Mouse (Mus musculus) heart, postnatal 0 days (tissue): ENCODE results near the gene Zswim4. TPM values are rescaled to one million over a fixed set of nuclear protein-coding genes. Genes with fewer than 3 reads are reported as not detected.

Experiments used
- ATAC-seq: fragments of 200-750 bp; cut with Nextera tagmentation; 2 replicates; pipeline ENCODE4 v1.8.0; 2017; ENCODE audit warnings: low read depth, moderate number of reproducible peaks, moderate library complexity; ENCODE audit not compliant: insufficient read depth
- DNase-seq: peaks from one replicate; pipeline ENCODE4 v3.0.0-alpha.2; 2016; ENCODE audit warnings: low spot score
- H3K27ac ChIP-seq: fragments of 300-500 bp; sonication (generic); 2 replicates; pipeline ENCODE4 v1.5.1; 2014; ENCODE audit warnings: low read depth, mild to moderate bottlenecking
- H3K27me3 ChIP-seq: fragments of 300-500 bp; sonication (generic); 2 replicates; pipeline ENCODE4 v1.6.1; 2014; ENCODE audit warnings: low read length, mixed read lengths; ENCODE audit not compliant: control insufficient read depth, insufficient read depth
- H3K36me3 ChIP-seq: fragments of 300-500 bp; sonication (generic); replicated peaks from 2 replicates; pipeline ENCODE4 v1.6.1; 2014; ENCODE audit warnings: low read length, mixed read lengths; ENCODE audit not compliant: control insufficient read depth, insufficient read depth
- H3K4me1 ChIP-seq: fragments of 300-500 bp; sonication (generic); 2 replicates; pipeline ENCODE4 v1.6.1; 2014; ENCODE audit warnings: antibody characterized with exemption; ENCODE audit not compliant: control insufficient read depth, insufficient read depth
- H3K4me2 ChIP-seq: fragments of 300-500 bp; sonication (generic); 2 replicates; pipeline ENCODE4 v1.6.1; 2014; ENCODE audit warnings: low read depth, mild to moderate bottlenecking, low read length, moderate library complexity
- H3K4me3 ChIP-seq: fragments of 300-500 bp; sonication (generic); 2 replicates; pipeline ENCODE4 v1.5.1; 2014; ENCODE audit warnings: low read depth, low read length
- H3K9ac ChIP-seq: fragments of 300-500 bp; sonication (generic); replicated peaks from 2 replicates; pipeline ENCODE4 v1.6.1; 2014; ENCODE audit warnings: low read depth, low read length, mixed read lengths
- H3K9me3 ChIP-seq: fragments of 300-500 bp; sonication (generic); replicated peaks from 2 replicates; pipeline ENCODE4 v1.6.1; 2016; ENCODE audit warnings: low read length; ENCODE audit not compliant: control insufficient read depth
- CTCF ChIP-seq: IDR thresholded peaks from 2 replicates; pipeline ENCODE4 v1.5.1; 2016; ENCODE audit warnings: antibody characterized with exemption, control low read depth, low read depth
- EP300 ChIP-seq: IDR thresholded peaks from 2 replicates; pipeline ENCODE4 v1.6.1; 2016; ENCODE audit warnings: antibody characterized with exemption, low read depth
- WGBS: fragments of 180-500 bp; shearing (Covaris S2); extraction: QIAGEN DNeasy Blood & Tissue Kit; methylation state at CpG from one replicate; pipeline ENCODE4 v1.1.7; 2014; 5-methylcytosine and 5-hydroxymethylcytosine counted together
- polyA plus RNA-seq: library from polyadenylated mRNA; unstranded; fragments of >200 nt; fragmentation: Nextera tagmentation; extraction: Ambion mirVana; gene quantifications from 2 replicates; pipeline ENCODE4 v1.2.1, GENCODE M21; 2015
- total RNA-seq: library from RNA; depleted of rRNA; stranded (reverse); fragments of >200 nt; gene quantifications from 2 replicates; pipeline ENCODE4 v1.2.3, GENCODE M21; 2014; ENCODE audit warnings: low replicate concordance

Gene Zswim4
- total and polyA plus RNA-seq, 2 experiments from 2014 or later, result 4.6 to 23.8 TPM

DNA sequence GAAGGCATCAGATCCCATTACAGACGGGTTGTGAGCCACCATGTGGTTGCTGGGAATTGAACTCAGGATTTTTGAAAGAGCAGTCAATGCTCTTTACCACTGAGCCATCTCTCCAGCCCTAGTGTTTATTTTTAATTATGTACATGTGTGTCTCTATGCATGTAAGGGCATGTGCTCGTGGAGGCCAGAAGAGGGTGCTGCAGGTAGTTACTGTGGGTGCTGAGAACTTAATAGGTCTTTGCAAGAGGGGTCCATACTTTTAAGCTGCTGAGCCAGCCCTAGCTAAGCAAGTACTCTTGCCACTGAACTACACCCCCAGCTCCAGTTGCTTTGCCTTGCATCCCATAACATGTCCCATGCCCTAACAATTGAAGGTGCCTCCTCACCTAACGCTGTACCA lies 19.0 kb upstream of the Zswim4 start:
- ATAC-seq, result no peak

DNA sequence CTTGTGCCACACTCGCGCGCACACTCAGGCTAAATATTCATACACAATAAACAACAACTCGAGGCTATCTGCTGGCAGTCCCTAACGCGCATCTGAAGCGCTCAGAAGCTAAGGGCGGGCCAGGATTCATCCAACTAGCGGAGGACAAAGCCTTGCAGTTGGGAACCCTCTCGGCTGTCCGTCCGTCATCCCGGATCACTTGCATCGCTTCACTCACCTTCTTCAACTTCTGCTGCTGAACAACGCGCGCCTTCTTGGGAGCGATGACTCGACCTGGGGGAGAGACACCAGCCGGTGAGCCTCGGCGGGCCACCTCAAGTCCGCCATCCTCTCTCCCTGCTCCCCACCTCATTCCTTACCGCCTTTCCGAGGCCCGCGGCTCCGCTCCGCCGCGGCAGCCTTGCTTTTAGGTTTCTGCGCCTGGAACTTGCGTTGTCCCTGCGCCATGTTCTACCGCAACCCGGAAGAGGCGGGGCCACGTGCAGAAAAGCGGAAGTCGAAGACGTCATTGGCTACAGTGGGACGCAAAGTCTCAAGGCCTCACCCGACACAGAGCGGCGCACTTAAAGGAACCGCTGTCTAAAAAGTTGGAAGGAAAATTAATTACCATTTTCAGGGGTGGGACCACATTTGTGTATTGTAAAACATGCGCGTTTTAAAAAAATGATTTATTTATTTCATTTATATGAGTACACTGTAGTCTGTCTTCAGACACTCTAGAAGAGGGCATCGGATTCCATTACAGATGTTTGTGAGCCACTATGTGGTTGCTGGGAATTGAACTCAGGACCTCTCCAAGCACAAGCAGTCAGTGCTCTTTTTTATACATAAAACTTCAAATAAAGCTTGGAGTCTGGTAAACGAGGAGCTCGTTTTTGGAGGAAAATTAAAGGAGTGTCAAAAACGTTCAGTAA lies 12.7 kb upstream of the Zswim4 start, which contains the start of gene D8Ertd738e:
Gene D8Ertd738e (minus strand): TSS at position 463 of the 914 bp plus-strand sequence.
- ATAC-seq, result peak; percentile 94
- peak within 1 kb of the TSS; percentile 85 for H3K27ac ChIP-seq
- TF ChIP-seq EP300, result peak; percentile 26; the same call in 1 of the 2 replicates
- TF ChIP-seq CTCF, result no peak
- peak within 1 kb of the TSS; percentile 87 for H3K4me2 ChIP-seq
- no peaks in the 10 kb centered on the region for H3K27me3 ChIP-seq
- peak within 1 kb of the TSS; percentile 73 for H3K9ac ChIP-seq
- H3K4me1 ChIP-seq, result no peaks in the 10 kb centered on the region
- H3K9me3 ChIP-seq, result no peaks in the 10 kb centered on the region
- H3K4me3 ChIP-seq, result peak within 1 kb of the TSS; percentile 81
- WGBS, result 3% methylated on average over 52 of the region's 52 CpGs
- peak; percentile 94 for DNase-seq
- peaks cover 67% of the 10 kb centered on the region for H3K36me3 ChIP-seq

More for the DNA sequence above, 19.0 kb upstream of the Zswim4 start:
- WGBS, result 84% methylated on average over 3 of the region's 3 CpGs
- H3K9ac ChIP-seq, result no peak overlapping the region
- H3K4me1 ChIP-seq, result peaks cover 17% of the 10 kb centered on the region
- peak overlapping the region; percentile 72; the same call in 1 of the 2 replicates for H3K4me3 ChIP-seq
- TF ChIP-seq EP300 (no peak), CTCF (no peak)
- H3K4me2 ChIP-seq, result peak overlapping the region; percentile 99; the same call in 1 of the 2 replicates
- H3K27ac ChIP-seq, result no peak overlapping the region
- H3K36me3 ChIP-seq, result peaks cover 55% of the 10 kb centered on the region
- no peak for DNase-seq
- no peaks in the 10 kb centered on the region for H3K9me3 ChIP-seq
- no peaks in the 10 kb centered on the region for H3K27me3 ChIP-seq

DNA sequence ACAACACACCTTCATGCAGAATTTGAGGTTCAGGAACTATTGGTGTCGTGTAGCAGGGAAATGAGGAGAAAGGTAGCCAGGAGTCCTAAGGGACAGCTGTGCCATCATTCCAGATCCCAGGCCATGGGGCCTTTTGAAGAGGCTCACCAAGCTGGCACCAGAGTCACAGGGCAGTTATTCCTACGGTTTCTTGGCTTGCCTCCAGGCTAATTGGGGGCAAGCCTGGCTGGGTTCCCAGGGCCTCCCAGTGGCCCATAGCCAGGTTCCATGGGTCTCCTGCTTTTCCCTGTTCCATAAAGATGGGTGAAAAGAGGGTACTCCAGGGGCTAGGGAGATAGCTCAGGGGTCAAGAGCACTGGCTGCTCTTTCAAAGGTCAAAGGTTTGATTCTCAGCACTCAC lies 5.0 kb upstream of the Zswim4 start:
- DNase-seq, result peak; percentile 24
- Histone ChIP-seq H3K4me2 (no peak overlapping the region), H3K4me1 (peaks cover 19% of the 10 kb centered on the region; the same call in 1 of the 2 replicates), H3K9ac (no peak overlapping the region), H3K27ac (peak overlapping the region; percentile 74), H3K27me3 (no peaks in the 10 kb centered on the region), H3K9me3 (no peaks in the 10 kb centered on the region), H3K36me3 (peaks cover 31% of the 10 kb centered on the region), H3K4me3 (no peak overlapping the region)
- no peak for ATAC-seq
- WGBS, result 31% methylated on average over 2 of the region's 2 CpGs
- TF ChIP-seq EP300, result no peak
- no peak for TF ChIP-seq CTCF

DNA sequence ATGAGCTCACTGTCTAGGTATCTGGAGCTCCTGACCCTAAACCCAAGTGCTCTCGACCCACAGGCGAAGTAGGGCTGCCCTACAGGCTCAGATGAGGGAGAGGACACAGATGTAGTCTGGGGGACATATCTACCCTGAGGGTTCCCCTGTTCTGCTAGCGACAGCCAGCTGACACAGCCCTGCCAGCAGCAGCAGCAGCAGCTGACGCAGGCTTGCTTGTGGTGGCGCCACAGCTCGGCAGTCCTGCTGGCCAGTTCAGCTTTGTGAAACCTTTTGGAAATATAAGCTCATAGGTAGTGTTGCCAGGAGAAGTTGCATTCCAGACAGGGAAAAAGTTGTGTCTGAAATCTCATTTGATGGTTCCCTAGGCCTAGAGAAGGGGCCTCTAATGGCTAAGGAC lies 4.3 kb upstream of the Zswim4 start:
- no peak overlapping the region for H3K4me3 ChIP-seq
- 35% methylated on average over 6 of the region's 6 CpGs for WGBS
- H3K36me3 ChIP-seq, result peaks cover 24% of the 10 kb centered on the region
- DNase-seq, result no peak
- TF ChIP-seq EP300 (no peak), CTCF (no peak)
- no peak overlapping the region for H3K4me2 ChIP-seq
- H3K27me3 ChIP-seq, result no peaks in the 10 kb centered on the region
- no peaks in the 10 kb centered on the region for H3K9me3 ChIP-seq
- ATAC-seq, result no peak
- no peak overlapping the region for H3K9ac ChIP-seq
- peaks cover 19% of the 10 kb centered on the region; the same call in 1 of the 2 replicates for H3K4me1 ChIP-seq
- H3K27ac ChIP-seq, result peak overlapping the region; percentile 74

DNA sequence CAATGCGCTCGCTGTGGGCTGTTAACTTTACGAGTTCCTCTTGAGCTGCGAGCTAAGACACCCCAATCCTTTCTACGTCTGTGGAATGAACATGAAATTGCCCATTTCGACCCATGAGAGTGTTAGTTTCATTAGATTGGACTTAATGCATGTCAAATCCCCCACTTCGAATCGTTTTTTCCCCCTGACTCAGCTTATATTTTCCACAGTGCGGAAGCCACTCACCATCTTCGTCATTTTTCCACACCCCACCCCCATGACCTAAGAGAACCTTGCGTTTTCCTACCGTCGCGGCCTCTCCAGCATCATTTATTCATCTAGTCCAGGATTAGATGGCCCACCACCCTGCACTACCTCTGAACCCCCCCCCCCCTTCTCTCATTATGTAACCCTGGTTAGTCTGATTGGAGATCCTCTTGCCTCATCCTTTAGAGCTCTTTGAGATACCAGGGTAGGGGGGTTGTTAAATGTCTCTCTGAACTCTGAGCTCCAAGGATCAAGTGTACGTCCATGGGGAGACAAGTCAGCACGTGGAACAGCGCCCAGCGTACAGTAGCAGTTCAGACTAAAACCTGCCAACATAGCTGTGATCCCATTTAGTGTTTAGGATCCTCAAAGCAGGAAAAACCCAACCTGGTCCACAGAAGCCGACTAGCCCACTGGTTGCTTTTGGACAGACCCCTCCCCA lies 831 bp upstream of the Zswim4 start:
- Histone ChIP-seq H3K9me3 (no peaks in the 10 kb centered on the region), H3K4me1 (peaks cover 19% of the 10 kb centered on the region; the same call in 1 of the 2 replicates), H3K9ac (peak overlapping the region; percentile 74), H3K4me3 (peak overlapping the region; percentile 99), H3K36me3 (0 out of 2 replicates have a peak, but pooled peaks cover 11% of the 10 kb centered on the region), H3K4me2 (peak overlapping the region; percentile 82), H3K27me3 (no peaks in the 10 kb centered on the region), H3K27ac (peak overlapping the region; percentile 83)
- WGBS, result 13% methylated on average over 19 of the region's 19 CpGs
- no peak; the same call in 1 of the 2 replicates for ATAC-seq
- TF ChIP-seq EP300 (no peak), CTCF (no peak)
- DNase-seq, result no peak
